Mouse (Mus musculus) cortical plate, adult 2 months (tissue): Measurements from ENCODE around the gene Hoxc11.

Experiments
- CTCF ChIP-seq: fragments of 200-500 bp; IDR thresholded peaks from 2 replicates; pipeline ENCODE4 v1.5.1; 2011; ENCODE audit warnings: mild to moderate bottlenecking, control low read depth, low read length; ENCODE audit not compliant: insufficient read depth; ENCODE audit errors: extremely low read depth
- POLR2A ChIP-seq: fragments of 200-500 bp; IDR thresholded peaks from 2 replicates; pipeline ENCODE4 v1.6.1; 2011; ENCODE audit warnings: mild to moderate bottlenecking, low read length, control low read depth; ENCODE audit not compliant: insufficient read depth; ENCODE audit errors: extremely low read depth

GRCm38 (mm10) chr15:102965003-102965891 is 11.0 kb downstream of the Hoxc11 start:
- TF ChIP-seq CTCF (no peak), POLR2A (no peak)
